Mouse (Mus musculus) forebrain, embryonic 11.5 days (tissue): ENCODE measurements around the gene Metap1d. TPM values are rescaled to one million over a fixed set of nuclear protein-coding genes. Genes with fewer than 3 reads are reported as not detected.

Experiments
- ATAC-seq: fragments of 200-750 bp; cut with Nextera tagmentation; replicated peaks from 2 replicates; pipeline ENCODE4 v1.8.0; 2017; ENCODE audit warnings: moderate TSS enrichment; ENCODE audit not compliant: low FRiP score
- DNase-seq: peaks from one replicate; pipeline ENCODE4 v3.0.0-alpha.2; 2017; ENCODE audit warnings: low spot score
- H3K27ac ChIP-seq: fragments of 300-500 bp; sonication (generic); 2 replicates; pipeline ENCODE4 v1.5.1; 2014; ENCODE audit warnings: low read depth, low read length
- H3K27me3 ChIP-seq: fragments of 300-500 bp; sonication (generic); 2 replicates; pipeline ENCODE4 v1.6.1; 2014; ENCODE audit warnings: mild to moderate bottlenecking, low read length, mixed read lengths; ENCODE audit not compliant: control insufficient read depth, insufficient read depth
- H3K36me3 ChIP-seq: fragments of 300-500 bp; sonication (generic); 2 replicates; pipeline ENCODE4 v1.6.1; 2014; ENCODE audit warnings: mild to moderate bottlenecking, low read length, moderate library complexity, mixed read lengths; ENCODE audit not compliant: control insufficient read depth, insufficient read depth
- H3K4me1 ChIP-seq: fragments of 300-500 bp; sonication (generic); replicated peaks from 2 replicates; pipeline ENCODE4 v1.6.1; 2014; ENCODE audit warnings: low read length, mixed read lengths; ENCODE audit not compliant: control insufficient read depth, insufficient read depth
- H3K4me2 ChIP-seq: fragments of 300-500 bp; sonication (generic); 2 replicates; pipeline ENCODE4 v1.6.1; 2014; ENCODE audit warnings: low read depth, mild to moderate bottlenecking, low read length, moderate library complexity, mixed read lengths; ENCODE audit not compliant: severe bottlenecking
- H3K4me3 ChIP-seq: fragments of 300-500 bp; sonication (generic); 2 replicates; pipeline ENCODE4 v1.5.1; 2014; ENCODE audit warnings: low read depth, low read length
- H3K9ac ChIP-seq: fragments of 300-500 bp; sonication (generic); 2 replicates; pipeline ENCODE4 v1.6.1; 2014; ENCODE audit warnings: low read length
- H3K9me3 ChIP-seq: fragments of 300-500 bp; sonication (generic); 2 replicates; pipeline ENCODE4 v1.6.1; 2016; ENCODE audit warnings: low read length, mixed read lengths; ENCODE audit not compliant: control insufficient read depth
- WGBS: fragments of 180-500 bp; shearing (Covaris S2); extraction: QIAGEN DNeasy Blood & Tissue Kit; methylation state at CpG from one replicate; pipeline ENCODE4 v1.1.7; 2014; 5-methylcytosine and 5-hydroxymethylcytosine counted together
- polyA plus RNA-seq: library from polyadenylated mRNA; unstranded; fragments of >200 nt; fragmentation: Nextera tagmentation; extraction: Ambion mirVana; gene quantifications from 2 replicates; pipeline ENCODE4 v1.2.1, GENCODE M21; 2014

Metap1d gene
- polyA plus RNA-seq, 1 experiment from 2014 or later, result 36.5 TPM

DNA sequence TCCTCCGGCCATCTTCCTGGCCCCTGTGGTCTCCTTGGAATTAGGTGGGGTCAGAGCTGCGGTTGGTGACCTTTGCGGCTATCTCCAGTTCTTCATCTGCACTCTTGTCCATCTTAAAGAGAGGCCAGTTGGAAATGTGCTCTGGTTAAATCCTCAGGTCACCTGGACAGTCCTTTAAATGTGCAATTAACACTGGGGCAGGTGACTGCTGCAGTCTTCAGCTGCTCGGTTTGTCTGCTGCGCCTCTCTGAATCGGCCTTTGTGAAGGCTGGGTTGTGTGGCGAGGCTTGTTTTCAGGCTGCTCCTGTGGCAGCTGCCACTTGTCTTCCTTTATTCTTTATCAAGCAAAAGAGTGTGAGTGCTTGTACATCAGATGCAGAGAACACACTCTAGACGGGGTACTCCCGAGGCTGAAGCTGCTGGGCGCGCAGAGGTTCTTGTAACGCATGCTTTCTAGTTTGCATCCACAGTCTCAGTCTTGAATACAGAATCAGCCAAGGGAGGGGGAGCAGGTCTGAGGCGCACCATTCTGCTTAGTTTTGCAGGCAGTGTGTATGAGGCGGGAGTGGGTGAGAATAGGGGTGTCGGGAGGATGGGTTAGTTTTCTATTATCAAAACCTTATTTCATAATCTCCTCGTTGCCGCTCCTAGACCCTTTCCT lies 7.4 kb upstream of the Metap1d start:
- peaks cover 10% of the 10 kb centered on the region; the same call in 1 of the 2 replicates for H3K4me1 ChIP-seq
- no peaks in the 10 kb centered on the region for H3K27me3 ChIP-seq
- peak overlapping the region; percentile 26; the same call in 1 of the 2 replicates for H3K4me2 ChIP-seq
- peaks cover 5% of the 10 kb centered on the region for H3K36me3 ChIP-seq
- 33% methylated on average over 17 of the region's 17 CpGs for WGBS
- DNase-seq (no peak), ATAC-seq (peak; percentile 75)
- no peaks in the 10 kb centered on the region for H3K9me3 ChIP-seq
- peak overlapping the region; percentile 45; the same call in 1 of the 2 replicates for H3K9ac ChIP-seq
- H3K4me3 ChIP-seq, result no peak overlapping the region
- H3K27ac ChIP-seq, result peak overlapping the region; percentile 80

DNA sequence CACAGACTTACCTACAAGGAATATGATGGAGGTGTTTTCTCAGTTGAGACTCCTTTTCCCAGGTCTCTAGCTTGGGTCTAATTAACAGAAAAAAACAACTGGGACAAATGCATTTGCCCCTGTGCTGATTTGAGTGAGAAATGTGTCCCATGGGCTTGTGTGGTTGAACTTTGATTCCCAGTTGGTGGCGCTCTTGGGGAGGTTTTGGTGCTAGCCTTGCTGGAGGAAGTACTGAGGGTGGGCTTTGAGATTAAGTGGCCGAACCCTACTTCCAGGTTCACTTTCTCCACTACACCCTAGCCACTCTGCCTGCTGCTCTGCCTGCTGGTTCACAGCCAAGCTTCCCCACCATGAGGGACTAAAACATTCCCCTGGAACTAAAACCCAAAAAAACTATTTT lies 3.5 kb upstream of the Metap1d start:
- H3K9ac ChIP-seq, result no peak overlapping the region
- no peak overlapping the region for H3K27ac ChIP-seq
- ATAC-seq, result no peak
- DNase-seq, result peak; percentile 61
- no peak overlapping the region for H3K4me2 ChIP-seq
- peaks cover 10% of the 10 kb centered on the region; the same call in 1 of the 2 replicates for H3K4me1 ChIP-seq
- no peaks in the 10 kb centered on the region for H3K9me3 ChIP-seq
- no peaks in the 10 kb centered on the region for H3K27me3 ChIP-seq
- WGBS, result 3% methylated on average over 2 of the region's 2 CpGs
- no peaks in the 10 kb centered on the region for H3K36me3 ChIP-seq
- no peak overlapping the region for H3K4me3 ChIP-seq

DNA sequence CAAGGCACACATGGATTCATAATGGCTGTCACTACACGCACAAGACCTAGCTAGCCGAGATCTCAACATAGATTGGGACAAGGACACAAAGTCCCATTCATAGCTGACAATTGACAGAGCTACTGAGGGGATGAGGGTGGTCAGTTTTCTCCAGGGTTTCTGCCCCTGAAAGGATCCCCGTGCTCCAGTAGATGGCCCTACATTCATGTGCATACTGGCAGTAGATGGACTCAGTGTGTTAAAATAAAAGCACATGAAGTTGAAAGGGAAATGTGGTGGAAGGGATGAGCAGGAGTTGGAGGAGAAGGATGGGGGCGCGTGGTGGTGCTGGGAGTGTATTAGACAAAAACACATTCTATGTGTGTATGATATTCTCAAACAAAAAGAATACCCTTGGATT lies 1.3 kb upstream of the Metap1d start:
- DNase-seq (no peak), ATAC-seq (no peak)
- no peaks in the 10 kb centered on the region for H3K36me3 ChIP-seq
- H3K4me2 ChIP-seq, result no peak overlapping the region
- H3K27me3 ChIP-seq, result no peaks in the 10 kb centered on the region
- no peak overlapping the region for H3K4me3 ChIP-seq
- H3K4me1 ChIP-seq, result no peaks in the 10 kb centered on the region
- no peak overlapping the region for H3K9ac ChIP-seq
- no peak overlapping the region for H3K27ac ChIP-seq
- H3K9me3 ChIP-seq, result no peaks in the 10 kb centered on the region
- WGBS, result 56% methylated on average over 5 of the region's 5 CpGs

DNA sequence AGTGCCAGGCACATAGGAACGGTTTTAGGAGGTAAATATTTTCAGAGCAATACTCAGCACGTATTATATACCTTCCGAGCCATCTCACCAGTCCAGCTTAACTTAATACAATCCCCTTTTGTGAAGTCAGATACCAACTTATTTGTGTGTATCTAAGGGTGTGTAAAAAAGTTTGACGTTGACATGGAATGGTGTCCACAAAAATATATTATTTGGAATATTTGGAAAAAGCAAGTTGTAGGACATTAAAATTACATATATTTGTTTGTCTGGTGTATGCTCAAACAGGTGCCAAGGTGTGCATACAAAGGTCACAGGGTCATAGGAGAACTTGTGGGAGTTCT lies 813 bp downstream of the Metap1d start:
- no peak for ATAC-seq
- 42% methylated on average over 4 of the region's 4 CpGs for WGBS
- peak overlapping the region; percentile 68 for H3K4me3 ChIP-seq
- DNase-seq, result no peak
- no peaks in the 10 kb centered on the region for H3K4me1 ChIP-seq
- no peak overlapping the region for H3K27ac ChIP-seq
- no peaks in the 10 kb centered on the region for H3K27me3 ChIP-seq
- H3K9ac ChIP-seq, result no peak overlapping the region; the same call in 1 of the 2 replicates
- peak overlapping the region; percentile 91 for H3K4me2 ChIP-seq
- no peaks in the 10 kb centered on the region for H3K9me3 ChIP-seq
- H3K36me3 ChIP-seq, result no peaks in the 10 kb centered on the region

DNA sequence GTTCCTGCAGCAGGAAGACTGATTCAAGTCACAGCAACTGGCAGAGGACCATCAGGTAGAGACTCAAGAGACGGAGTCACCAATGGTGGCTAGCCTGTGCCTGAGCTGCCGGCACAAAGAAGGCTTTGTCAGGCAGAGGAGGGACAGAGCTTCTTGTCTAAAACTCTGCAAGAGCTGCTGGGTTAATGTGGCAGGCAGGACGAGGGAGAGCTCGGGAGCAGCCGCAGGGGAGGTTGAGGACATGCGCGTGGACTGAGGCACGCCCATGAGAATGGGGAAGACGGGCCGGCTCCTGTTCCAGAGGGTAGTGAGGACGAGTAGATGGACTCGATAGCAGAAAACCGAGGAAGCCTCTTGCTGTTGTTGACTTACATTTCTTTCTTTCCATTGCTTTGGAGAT lies 5.5 kb downstream of the Metap1d start:
- Histone ChIP-seq H3K4me1 (no peaks in the 10 kb centered on the region), H3K9me3 (no peaks in the 10 kb centered on the region), H3K27ac (no peak overlapping the region), H3K4me3 (no peak overlapping the region), H3K27me3 (no peaks in the 10 kb centered on the region), H3K9ac (no peak overlapping the region), H3K36me3 (no peaks in the 10 kb centered on the region), H3K4me2 (no peak overlapping the region)
- DNase-seq (no peak), ATAC-seq (no peak)
- WGBS, result 47% methylated on average over 13 of the region's 13 CpGs

DNA sequence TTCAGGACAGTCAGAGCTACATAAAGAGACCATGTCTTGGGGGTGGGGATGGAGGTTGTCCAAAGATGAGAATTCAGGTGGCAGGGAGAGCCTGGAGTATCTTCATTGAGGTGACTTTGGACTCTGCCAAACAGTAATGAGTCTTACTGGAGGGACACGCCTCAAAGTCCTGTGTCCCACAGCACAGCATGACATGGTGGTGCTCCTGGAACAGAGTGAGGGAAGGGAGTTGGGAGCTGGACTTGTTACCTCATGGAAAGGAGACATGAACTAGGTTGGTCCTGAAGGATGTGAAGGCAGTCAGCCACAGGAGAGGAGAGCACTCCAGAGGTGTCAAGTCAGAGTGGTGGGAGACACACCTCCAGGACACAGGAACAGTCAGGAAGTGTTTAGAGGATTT lies 6.6 kb downstream of the Metap1d start:
- Histone ChIP-seq H3K4me3 (no peak overlapping the region), H3K4me2 (no peak overlapping the region), H3K4me1 (no peaks in the 10 kb centered on the region), H3K36me3 (no peaks in the 10 kb centered on the region), H3K9me3 (no peaks in the 10 kb centered on the region), H3K9ac (no peak overlapping the region), H3K27me3 (no peaks in the 10 kb centered on the region), H3K27ac (no peak overlapping the region)
- WGBS, result 86% methylated on average over 1 of the region's 1 CpGs
- no peak for ATAC-seq
- no peak for DNase-seq

DNA sequence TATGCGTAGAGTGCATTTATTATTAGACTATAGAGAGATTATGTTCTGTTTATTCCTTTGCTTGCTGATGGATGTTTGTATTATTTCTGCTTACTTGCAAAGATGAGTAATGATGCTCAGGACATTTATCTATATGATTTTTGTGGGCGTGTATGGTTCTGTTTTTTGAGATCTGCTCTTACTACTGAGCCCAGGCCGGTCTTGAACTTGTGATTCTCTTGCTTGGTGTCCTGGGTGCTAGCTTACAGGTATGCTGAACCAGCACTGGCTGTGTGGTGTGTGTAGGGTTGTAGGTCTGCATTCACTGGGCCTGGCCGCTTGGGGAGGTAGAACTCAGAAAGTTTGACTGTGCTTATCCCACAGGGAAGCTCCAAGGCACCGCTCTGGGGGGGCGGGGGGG lies 8.1 kb downstream of the Metap1d start:
- ATAC-seq (no peak), DNase-seq (no peak)
- H3K9me3 ChIP-seq, result no peaks in the 10 kb centered on the region
- no peaks in the 10 kb centered on the region for H3K27me3 ChIP-seq
- 61% methylated on average over 6 of the region's 6 CpGs for WGBS
- H3K4me3 ChIP-seq, result no peak overlapping the region
- H3K27ac ChIP-seq, result no peak overlapping the region
- H3K4me1 ChIP-seq, result peaks cover 3% of the 10 kb centered on the region; the same call in 1 of the 2 replicates
- no peak overlapping the region for H3K9ac ChIP-seq
- H3K4me2 ChIP-seq, result no peak overlapping the region
- H3K36me3 ChIP-seq, result no peaks in the 10 kb centered on the region

DNA sequence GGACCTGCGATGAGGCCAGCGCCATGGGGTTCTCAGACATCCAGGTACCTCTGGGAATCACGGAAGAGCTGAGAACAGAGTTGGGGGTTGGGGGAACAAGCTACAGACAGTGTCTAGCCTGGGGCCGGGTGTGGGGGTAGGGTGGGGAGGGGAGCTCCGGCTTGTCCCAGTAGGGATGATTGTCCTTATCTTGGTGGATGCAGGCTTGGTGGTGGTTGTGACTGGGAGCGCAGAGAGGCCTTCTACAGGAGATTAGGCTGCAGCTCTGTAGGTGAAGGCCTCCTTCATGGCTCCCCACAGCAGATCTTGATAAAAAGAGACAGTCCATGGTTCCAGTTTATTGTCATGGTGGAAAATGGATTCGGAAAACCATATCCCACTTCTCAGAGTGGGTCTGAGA lies 8.5 kb downstream of the Metap1d start:
- H3K9me3 ChIP-seq, result no peaks in the 10 kb centered on the region
- DNase-seq, result no peak
- peaks cover 5% of the 10 kb centered on the region; the same call in 1 of the 2 replicates for H3K4me1 ChIP-seq
- no peak for ATAC-seq
- 63% methylated on average over 7 of the region's 7 CpGs for WGBS
- no peaks in the 10 kb centered on the region for H3K27me3 ChIP-seq
- H3K4me2 ChIP-seq, result no peak overlapping the region
- no peaks in the 10 kb centered on the region for H3K36me3 ChIP-seq
- H3K9ac ChIP-seq, result no peak overlapping the region
- H3K27ac ChIP-seq, result no peak overlapping the region
- H3K4me3 ChIP-seq, result no peak overlapping the region

DNA sequence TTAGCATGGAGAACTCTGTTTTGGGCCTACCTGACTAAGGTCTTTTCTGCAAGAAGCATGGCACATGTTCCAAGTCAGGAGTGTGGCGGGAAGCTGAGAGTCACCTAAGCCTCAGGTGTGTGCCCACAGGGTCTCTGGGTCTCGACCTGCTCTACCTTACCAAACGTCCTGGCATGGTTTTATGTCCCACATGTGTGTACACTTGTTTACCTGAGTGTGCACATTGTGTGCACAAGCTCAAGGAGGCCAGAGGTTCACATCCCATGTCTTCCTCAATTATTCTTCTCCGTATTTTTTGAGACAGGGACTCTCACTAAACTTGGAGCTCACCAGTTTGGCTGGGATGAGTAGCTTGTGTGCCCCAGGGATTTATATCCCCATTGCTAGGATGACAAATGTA lies 9.0 kb downstream of the Metap1d start:
- Histone ChIP-seq H3K9ac (no peak overlapping the region), H3K27ac (no peak overlapping the region), H3K4me3 (no peak overlapping the region), H3K9me3 (no peaks in the 10 kb centered on the region), H3K4me1 (peaks cover 5% of the 10 kb centered on the region; the same call in 1 of the 2 replicates), H3K4me2 (no peak overlapping the region), H3K27me3 (no peaks in the 10 kb centered on the region), H3K36me3 (no peaks in the 10 kb centered on the region)
- no peak for ATAC-seq
- DNase-seq, result no peak
- WGBS, result 82% methylated on average over 4 of the region's 4 CpGs
